Mouse (Mus musculus) midbrain, embryonic 15.5 days (tissue): ENCODE measurements around the gene Jaml. TPM values are rescaled to one million over a fixed set of nuclear protein-coding genes. Genes with fewer than 3 reads are reported as not detected.

Experiments
- polyA plus RNA-seq: library from polyadenylated mRNA; unstranded; fragments of >200 nt; fragmentation: Nextera tagmentation; extraction: Ambion mirVana; gene quantifications from 2 replicates; pipeline ENCODE4 v1.2.1, GENCODE M21; 2015

The Jaml gene
- polyA plus RNA-seq, 1 experiment from 2014 or later, result 0.26 TPM

Other genes starting within 250 kb of the Jaml start
- gene Kmt2a, start 197.9 kb upstream of the Jaml start, polyA plus RNA-seq, result 23.5 and 25.6 TPM in 2 replicates
- gene Atp5l, start 158.4 kb upstream of the Jaml start, polyA plus RNA-seq, result 670 and 687 TPM in 2 replicates
- gene Ube4a, start 113.6 kb upstream of the Jaml start, polyA plus RNA-seq, result 35.7 and 40.5 TPM in 2 replicates
- gene Cd3g, start 98.8 kb upstream of the Jaml start, polyA plus RNA-seq, result not detected in 2 replicates
- not detected in 2 replicates for gene Cd3d, start 97.4 kb upstream of the Jaml start, polyA plus RNA-seq
- gene Cd3e, start 69.6 kb upstream of the Jaml start, polyA plus RNA-seq, result 0.09 TPM in 1 of 2 replicates, not detected in the other
- gene Mpzl2, start 39.4 kb upstream of the Jaml start, polyA plus RNA-seq, result 2.5 and 2.8 TPM in 2 replicates
- gene Mpzl3, start 24.0 kb upstream of the Jaml start, polyA plus RNA-seq, result 1.2 TPM in 2 replicates
- gene Scn2b, start 38.6 kb downstream of the Jaml start, polyA plus RNA-seq, result 10.0 and 11.2 TPM in 2 replicates
- 0.30 and 0.42 TPM in 2 replicates for gene Scn4b, start 59.2 kb downstream of the Jaml start, polyA plus RNA-seq
- gene BC049352, start 102.8 kb downstream of the Jaml start, polyA plus RNA-seq, result not detected in 2 replicates
- not detected in 2 replicates for gene Tmprss4, start 124.9 kb downstream of the Jaml start, polyA plus RNA-seq
- 0.68 and 0.91 TPM in 2 replicates for gene Il10ra, start 190.0 kb downstream of the Jaml start, polyA plus RNA-seq
- not detected in 2 replicates for gene Tmprss13, start 239.9 kb downstream of the Jaml start, polyA plus RNA-seq